Mouse (Mus musculus): ENCODE measurements at regions not wholly inside any gene's neighbourhood (a gene's known extent, or its start where the extent isn't known, plus 50 kb on each side); places are given as distances from the start of the nearest gene placed in this dataset.
A peak's percentile ranks its signal among the peaks of the same experiment; 100 is the strongest.

GRCm38 (mm10) chr3:53393945-53394344 lies 69.2 kb downstream of the Nhlrc3 start:
- no peaks in the 10 kb centered on the region for H3K27me3 ChIP-seq (ENCODE audit: control insufficient read depth, insufficient read depth, low read length)
- no peak overlapping the region for H3K27ac ChIP-seq (ENCODE audit: control insufficient read depth, insufficient read depth, low read depth, low read length)
- H3K4me3 ChIP-seq (ENCODE audit: control insufficient read depth, low read depth, low read length), result no peak overlapping the region
- no peaks in the 10 kb centered on the region for H3K36me3 ChIP-seq (ENCODE audit: control insufficient read depth, insufficient read depth, low read length)
- TF ChIP-seq POLR2A (IDR thresholded peaks at IDR 0.05; ENCODE audit: control insufficient read depth, low read depth, low read length) (no peak), CTCF (IDR thresholded peaks at IDR 0.05; ENCODE audit: control insufficient read depth, insufficient read depth, insufficient replicate concordance, low read depth, low read length) (no peak)
- H3K4me1 ChIP-seq (ENCODE audit: control insufficient read depth, insufficient read depth, low read length), result no peaks in the 10 kb centered on the region; the same call in 1 of the 2 replicates

GRCm38 (mm10) chr3:53381704-53382581 lies 81.2 kb downstream of the Nhlrc3 start:
- Histone ChIP-seq H3K36me3 (ENCODE audit: control insufficient read depth, insufficient read depth, low read length) (no peaks in the 10 kb centered on the region), H3K4me1 (ENCODE audit: control insufficient read depth, insufficient read depth, low read length) (no peaks in the 10 kb centered on the region), H3K27me3 (ENCODE audit: control insufficient read depth, insufficient read depth, low read length) (no peaks in the 10 kb centered on the region), H3K4me3 (ENCODE audit: control insufficient read depth, low read depth, low read length) (no peak overlapping the region), H3K27ac (ENCODE audit: control insufficient read depth, insufficient read depth, low read depth, low read length) (no peak overlapping the region)
- no peak for TF ChIP-seq POLR2A (IDR thresholded peaks at IDR 0.05; ENCODE audit: control insufficient read depth, low read depth, low read length)
- no peak for TF ChIP-seq CTCF (IDR thresholded peaks at IDR 0.05; ENCODE audit: control insufficient read depth, insufficient read depth, insufficient replicate concordance, low read depth, low read length)

- no peak overlapping the region for H3K4me3 ChIP-seq (ENCODE audit: control insufficient read depth, low read depth, low read length)
- no peaks in the 10 kb centered on the region for H3K36me3 ChIP-seq (ENCODE audit: control insufficient read depth, insufficient read depth, low read length)
- H3K27me3 ChIP-seq (ENCODE audit: control insufficient read depth, insufficient read depth, low read length), result no peaks in the 10 kb centered on the region
These were observed 83.5 kb downstream of the Nhlrc3 start for GRCm38 (mm10) chr3:53379519-53380181.

GRCm38 (mm10) chr3:53376864-53377447 lies 86.2 kb downstream of the Nhlrc3 start:
- Histone ChIP-seq H3K27ac (ENCODE audit: control insufficient read depth, insufficient read depth, low read depth, low read length) (no peak overlapping the region), H3K4me3 (ENCODE audit: control insufficient read depth, low read depth, low read length) (no peak overlapping the region), H3K27me3 (ENCODE audit: control insufficient read depth, insufficient read depth, low read length) (no peaks in the 10 kb centered on the region), H3K4me1 (ENCODE audit: control insufficient read depth, insufficient read depth, low read length) (no peaks in the 10 kb centered on the region), H3K36me3 (ENCODE audit: control insufficient read depth, insufficient read depth, low read length) (no peaks in the 10 kb centered on the region)
- TF ChIP-seq CTCF (IDR thresholded peaks at IDR 0.05; ENCODE audit: control insufficient read depth, insufficient read depth, insufficient replicate concordance, low read depth, low read length) (no peak), POLR2A (IDR thresholded peaks at IDR 0.05; ENCODE audit: control insufficient read depth, low read depth, low read length) (no peak)

More at GRCm38 (mm10) chr3:53379519-53380181, 83.5 kb downstream of the Nhlrc3 start:
- no peak overlapping the region for H3K27ac ChIP-seq (ENCODE audit: control insufficient read depth, insufficient read depth, low read depth, low read length)
- no peaks in the 10 kb centered on the region for H3K4me1 ChIP-seq (ENCODE audit: control insufficient read depth, insufficient read depth, low read length)
- TF ChIP-seq CTCF (IDR thresholded peaks at IDR 0.05; ENCODE audit: control insufficient read depth, insufficient read depth, insufficient replicate concordance, low read depth, low read length) (no peak), POLR2A (IDR thresholded peaks at IDR 0.05; ENCODE audit: control insufficient read depth, low read depth, low read length) (no peak)

- Histone ChIP-seq H3K27ac (ENCODE audit: control insufficient read depth, insufficient read depth, low read depth, low read length) (no peak overlapping the region), H3K27me3 (ENCODE audit: control insufficient read depth, insufficient read depth, low read length) (no peaks in the 10 kb centered on the region), H3K4me1 (ENCODE audit: control insufficient read depth, insufficient read depth, low read length) (no peaks in the 10 kb centered on the region), H3K36me3 (ENCODE audit: control insufficient read depth, insufficient read depth, low read length) (no peaks in the 10 kb centered on the region), H3K4me3 (ENCODE audit: control insufficient read depth, low read depth, low read length) (no peak overlapping the region)
- TF ChIP-seq CTCF (IDR thresholded peaks at IDR 0.05; ENCODE audit: control insufficient read depth, insufficient read depth, insufficient replicate concordance, low read depth, low read length), result no peak
- no peak for TF ChIP-seq POLR2A (IDR thresholded peaks at IDR 0.05; ENCODE audit: control insufficient read depth, low read depth, low read length)
These were observed 90.2 kb downstream of the Nhlrc3 start for GRCm38 (mm10) chr3:53372887-53373286.

- no peaks in the 10 kb centered on the region for H3K36me3 ChIP-seq (ENCODE audit: control insufficient read depth, insufficient read depth, low read length)
- TF ChIP-seq POLR2A (IDR thresholded peaks at IDR 0.05; ENCODE audit: control insufficient read depth, low read depth, low read length) (no peak), CTCF (IDR thresholded peaks at IDR 0.05; ENCODE audit: control insufficient read depth, insufficient read depth, insufficient replicate concordance, low read depth, low read length) (peak; percentile 74)
- no peaks in the 10 kb centered on the region for H3K27me3 ChIP-seq (ENCODE audit: control insufficient read depth, insufficient read depth, low read length)
These were observed 91.2 kb downstream of the Nhlrc3 start for GRCm38 (mm10) chr3:53371910-53372309.

GRCm38 (mm10) chr3:53361202-53361601 lies 101.9 kb downstream of the Nhlrc3 start:
- no peak for TF ChIP-seq CTCF (IDR thresholded peaks at IDR 0.05; ENCODE audit: control insufficient read depth, insufficient read depth, insufficient replicate concordance, low read depth, low read length)
- no peak overlapping the region for H3K4me3 ChIP-seq (ENCODE audit: control insufficient read depth, low read depth, low read length)

More at GRCm38 (mm10) chr3:53371910-53372309, 91.2 kb downstream of the Nhlrc3 start:
- Histone ChIP-seq H3K27ac (ENCODE audit: control insufficient read depth, insufficient read depth, low read depth, low read length) (no peak overlapping the region), H3K4me3 (ENCODE audit: control insufficient read depth, low read depth, low read length) (no peak overlapping the region), H3K4me1 (ENCODE audit: control insufficient read depth, insufficient read depth, low read length) (no peaks in the 10 kb centered on the region)

More at GRCm38 (mm10) chr3:53361202-53361601, 101.9 kb downstream of the Nhlrc3 start:
- Histone ChIP-seq H3K27ac (ENCODE audit: control insufficient read depth, insufficient read depth, low read depth, low read length) (no peak overlapping the region), H3K4me1 (ENCODE audit: control insufficient read depth, insufficient read depth, low read length) (no peaks in the 10 kb centered on the region), H3K27me3 (ENCODE audit: control insufficient read depth, insufficient read depth, low read length) (no peaks in the 10 kb centered on the region), H3K36me3 (ENCODE audit: control insufficient read depth, insufficient read depth, low read length) (no peaks in the 10 kb centered on the region)

All from testis, adult 2 months (tissue).